Mouse (Mus musculus) urinary bladder, postnatal 36 days (tissue): Measurements from ENCODE around the gene Mad2l1bp.
A peak's percentile ranks its signal among the peaks of the same experiment; 100 is the strongest.

Experiments
- DNase-seq, 2 experiments: peaks; one replicate each; pipeline ENCODE4 v3.0.0; 2022; ENCODE audit warnings: low spot score in 2 of 2, mixed read lengths in 1 of 2

The Mad2l1bp gene

GRCm38 (mm10) chr17:46156680-46157079, 3.3 kb upstream of the Mad2l1bp start:
- DNase-seq: no peak

DNA sequence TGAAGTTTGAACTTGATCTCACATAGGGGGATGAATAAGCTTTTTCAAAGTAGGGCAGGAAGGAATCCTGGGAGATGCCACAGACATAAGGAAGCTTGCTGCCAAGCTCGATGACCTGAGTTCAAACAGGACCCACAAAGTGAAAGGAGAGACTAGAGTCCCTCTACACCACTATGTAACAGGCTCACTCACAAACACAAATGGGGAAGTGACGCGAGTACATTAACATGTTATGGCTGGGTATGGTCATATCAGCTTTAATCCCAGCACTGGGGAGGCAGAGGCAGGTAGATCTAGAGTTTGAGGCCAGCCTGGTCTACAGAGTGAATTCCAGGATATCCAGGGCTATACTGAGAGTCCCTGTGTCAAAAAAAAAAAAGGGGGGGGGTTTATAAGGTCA, 983 bp upstream of the Mad2l1bp start:
- DNase-seq: no peak

- DNase-seq: peak; percentile 87 to 89
Measured at GRCm38 (mm10) chr17:46143578-46144423, 9.6 kb downstream of the Mad2l1bp start, which contains the start of gene Rsph9. Gene Rsph9 (minus strand): TSS chr17:46144216.

- no peak for DNase-seq
Measured at GRCm38 (mm10) chr17:46139872-46140271, 13.5 kb downstream of the Mad2l1bp start.

DNA sequence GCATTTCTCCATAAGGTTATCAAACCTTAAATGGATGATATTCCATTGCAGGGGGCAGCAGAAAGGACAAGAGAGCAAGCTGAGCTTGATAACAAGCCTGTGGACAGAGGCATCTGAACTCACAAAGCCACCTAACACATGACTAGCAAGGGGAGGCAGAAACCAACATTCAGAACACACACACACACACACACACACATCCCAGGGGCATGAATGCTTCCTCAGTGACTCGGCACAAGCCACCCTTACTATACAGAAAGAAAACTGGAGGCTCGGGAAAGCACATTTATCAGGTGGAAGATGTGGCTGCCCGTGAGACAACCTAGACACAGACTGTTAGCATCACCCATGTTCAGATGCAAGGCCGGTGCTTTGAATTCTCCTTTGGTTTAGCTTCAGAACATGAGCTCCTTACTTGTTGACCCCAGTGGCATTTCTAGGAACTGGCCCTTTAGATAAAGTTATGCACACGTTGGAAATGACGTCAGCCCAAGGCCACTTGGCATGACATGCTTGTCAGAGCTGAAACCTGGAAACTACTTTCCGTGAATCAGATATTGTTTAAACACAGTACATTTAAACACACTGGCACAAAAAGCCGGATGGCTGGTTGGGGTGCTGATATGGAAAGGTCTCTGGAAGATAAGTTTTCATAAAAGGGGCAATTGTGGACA, 14.7 kb downstream of the Mad2l1bp start:
- DNase-seq: no peak

DNA sequence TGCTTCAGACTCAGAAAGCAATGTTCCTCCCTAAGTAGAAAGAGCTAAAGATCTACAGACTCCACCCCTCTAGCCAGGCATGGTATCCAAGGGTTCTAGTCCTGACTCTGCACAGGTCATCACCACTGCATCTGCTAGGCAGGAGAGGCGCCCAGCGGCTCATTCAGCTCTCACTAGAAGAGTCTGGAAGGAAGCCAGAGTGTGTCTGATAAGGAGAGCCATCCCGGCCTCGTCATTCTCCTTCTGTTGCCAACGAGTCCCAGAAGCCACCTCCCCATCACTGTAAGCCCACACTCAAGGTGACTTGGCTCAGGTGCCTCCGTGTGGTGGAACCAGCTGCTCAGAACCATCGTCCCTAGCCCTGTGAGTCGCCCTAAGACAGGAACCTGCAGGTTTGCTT, 20.5 kb downstream of the Mad2l1bp start:
- no peak for DNase-seq

DNA sequence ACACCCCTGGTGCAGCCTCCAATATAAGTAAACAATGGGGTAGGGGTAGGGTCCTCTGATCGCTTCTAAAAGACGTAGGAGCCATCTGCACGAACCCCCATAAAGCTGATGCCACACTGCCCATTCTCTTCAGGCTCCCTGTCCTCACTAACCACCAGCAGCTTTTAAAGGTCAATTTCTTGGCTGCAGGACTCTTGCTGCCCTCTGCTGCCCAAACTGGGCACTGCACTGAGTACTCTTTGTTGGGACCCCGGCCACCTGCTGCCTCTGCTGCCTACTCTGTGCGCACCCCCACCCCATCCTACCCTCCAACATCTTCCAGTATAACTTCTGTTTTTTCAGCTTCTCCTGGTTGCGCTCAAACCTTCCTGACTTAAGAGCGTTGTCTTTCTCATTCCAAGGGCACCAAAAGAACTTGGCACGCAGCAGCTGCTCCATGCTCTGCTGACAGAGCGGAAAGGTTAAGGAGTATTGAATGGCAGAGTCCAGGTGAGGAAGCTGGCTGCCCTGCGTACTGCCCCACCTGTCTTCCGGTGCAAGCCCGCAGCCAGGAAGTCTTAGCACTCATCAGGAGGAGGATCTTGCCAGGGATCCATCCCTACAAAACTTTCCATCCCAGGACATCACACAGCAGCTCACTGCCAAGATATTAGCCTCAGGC, 21.2 kb downstream of the Mad2l1bp start:
- DNase-seq: peak; percentile 58 to 62

DNA sequence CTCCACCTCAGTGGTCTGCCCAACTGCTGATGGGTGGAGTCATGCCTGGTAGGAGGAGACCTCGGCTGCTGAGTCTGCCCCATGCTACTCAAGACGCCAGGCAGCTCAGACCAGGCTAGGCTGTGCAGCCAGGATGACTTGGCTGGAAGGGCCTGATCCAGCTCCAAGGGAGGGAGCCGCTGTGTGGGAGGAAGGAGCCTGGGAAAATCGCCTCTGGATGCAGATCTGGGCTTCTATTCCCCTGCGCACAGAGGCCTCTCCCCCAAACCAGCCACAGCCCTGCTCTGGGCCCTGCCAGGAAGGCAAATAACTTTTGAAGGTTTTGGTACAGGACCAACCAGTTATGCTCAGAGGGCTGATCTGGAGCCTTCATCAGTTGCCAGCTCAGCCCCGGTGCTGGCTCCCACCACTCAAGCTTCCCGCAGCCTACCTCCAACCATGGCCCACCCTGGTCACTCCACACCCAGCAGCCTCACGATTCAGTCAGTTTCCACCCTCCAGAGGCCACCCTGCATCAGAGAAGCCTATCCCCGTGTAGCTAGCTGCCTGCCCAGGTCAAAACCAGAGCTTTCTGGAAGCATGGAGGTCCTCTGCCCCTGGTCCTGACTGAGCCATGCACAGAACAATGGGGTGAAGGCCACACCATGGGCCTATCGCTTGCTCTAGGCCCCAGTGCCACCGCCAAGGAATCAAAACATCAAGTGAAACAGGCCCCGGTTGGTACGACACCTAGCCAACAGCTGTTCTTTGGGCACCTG, 23.4 kb downstream of the Mad2l1bp start:
- DNase-seq: peak; percentile 49 to 75

DNA sequence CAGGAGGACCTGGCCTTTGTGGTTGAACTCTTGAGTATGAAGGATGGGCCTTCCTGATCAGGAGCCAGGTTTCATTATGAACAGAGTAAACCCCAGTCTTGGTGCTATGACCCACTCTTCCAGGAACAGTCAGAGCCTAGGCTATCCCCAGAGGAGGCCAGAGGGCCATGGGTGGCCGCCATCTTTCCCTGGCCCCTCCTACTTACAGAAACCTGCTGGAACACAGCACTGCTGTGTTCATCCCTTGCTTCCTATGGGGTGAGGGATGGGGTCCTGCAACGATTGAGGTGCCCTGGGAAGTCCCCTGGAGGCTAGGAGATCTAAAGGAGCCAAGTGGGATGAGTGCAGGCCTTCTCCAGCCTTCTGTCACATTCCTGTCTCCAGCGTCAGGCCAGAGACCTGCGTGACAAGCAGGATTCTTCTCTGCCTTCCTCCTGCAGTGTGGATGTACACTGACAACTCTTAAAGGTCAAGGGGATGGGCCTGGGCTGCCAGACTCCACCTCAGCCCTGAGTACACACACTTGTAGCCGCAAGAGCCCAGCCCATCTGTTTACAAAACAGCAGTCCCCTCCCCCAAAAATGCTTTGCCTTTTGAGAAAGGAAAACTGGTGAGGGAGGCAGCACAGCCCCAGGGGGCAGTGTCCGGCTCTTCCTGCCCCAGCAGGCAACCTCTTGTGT, 25.4 kb downstream of the Mad2l1bp start:
- DNase-seq: no peak

DNA sequence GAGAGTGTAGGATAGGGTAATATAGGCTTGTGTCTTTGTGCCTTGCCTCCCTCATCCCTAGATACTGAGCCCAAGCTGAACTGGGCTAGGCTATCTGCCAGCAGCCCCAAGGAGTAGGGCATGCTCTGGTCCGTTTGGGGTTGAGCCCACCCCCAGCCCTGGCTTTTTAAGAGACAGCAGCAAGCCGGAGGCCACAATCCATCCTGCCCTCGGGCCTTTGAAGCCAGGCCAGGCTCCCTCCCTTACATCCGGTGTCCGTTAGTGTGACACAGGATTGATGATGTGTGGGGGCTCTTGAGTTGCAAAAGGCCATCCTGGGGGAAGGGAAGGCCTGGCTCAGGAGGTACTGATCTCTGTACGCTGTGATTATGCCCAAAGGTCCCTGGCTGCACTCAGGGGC, 26.7 kb downstream of the Mad2l1bp start:
- no peak for DNase-seq

- DNase-seq: no peak
Measured at GRCm38 (mm10) chr17:46123953-46124700, 29.2 kb downstream of the Mad2l1bp start.

GRCm38 (mm10) chr17:46123285-46123684, 30.1 kb downstream of the Mad2l1bp start:
- no peak for DNase-seq

- DNase-seq: no peak
Measured at GRCm38 (mm10) chr17:46122791-46123190, 30.6 kb downstream of the Mad2l1bp start.

- no peak for DNase-seq
Measured at GRCm38 (mm10) chr17:46119641-46120040, 33.7 kb downstream of the Mad2l1bp start.

- no peak for DNase-seq
Measured at GRCm38 (mm10) chr17:46118423-46118850, 34.9 kb downstream of the Mad2l1bp start.

GRCm38 (mm10) chr17:46117623-46118422, 35.5 kb downstream of the Mad2l1bp start:
- DNase-seq: peak in 1 of 2 experiments; percentile 58

GRCm38 (mm10) chr17:46116881-46117280, 36.5 kb downstream of the Mad2l1bp start:
- no peak for DNase-seq

- no peak for DNase-seq
Measured at GRCm38 (mm10) chr17:46116138-46116537, 37.2 kb downstream of the Mad2l1bp start.

- DNase-seq: no peak
Measured at GRCm38 (mm10) chr17:46115489-46115888, 37.9 kb downstream of the Mad2l1bp start.
